Mouse (Mus musculus) forebrain, embryonic 12.5 days (tissue): ENCODE measurements at regions not wholly inside any gene's neighbourhood (a gene's known extent, or its start where the extent isn't known, plus 50 kb on each side); places are given as distances from the start of the nearest gene placed in this dataset.

Experiments used
- ATAC-seq: fragments of 200-750 bp; cut with Nextera tagmentation; 2 replicates; pipeline ENCODE4 v1.8.0; 2017; ENCODE audit warnings: moderate TSS enrichment; ENCODE audit not compliant: low FRiP score
- H3K27ac ChIP-seq: fragments of 300-500 bp; sonication (generic); 2 replicates; pipeline ENCODE4 v1.5.1; 2016; ENCODE audit warnings: mild to moderate bottlenecking
- H3K27me3 ChIP-seq: fragments of 300-500 bp; sonication (generic); 2 replicates; pipeline ENCODE4 v1.6.1; 2016; ENCODE audit warnings: mild to moderate bottlenecking
- H3K36me3 ChIP-seq: fragments of 300-500 bp; sonication (generic); replicated peaks from 2 replicates; pipeline ENCODE4 v1.6.1; 2016; ENCODE audit warnings: mild to moderate bottlenecking
- H3K4me1 ChIP-seq: fragments of 300-500 bp; sonication (generic); 2 replicates; pipeline ENCODE4 v1.6.1; 2016
- H3K4me2 ChIP-seq: fragments of 300-500 bp; sonication (generic); 2 replicates; pipeline ENCODE4 v1.6.1; 2016; ENCODE audit warnings: mild to moderate bottlenecking, moderate library complexity
- H3K4me3 ChIP-seq: fragments of 300-500 bp; sonication (generic); replicated peaks from 2 replicates; pipeline ENCODE4 v1.5.1; 2016; ENCODE audit warnings: mild to moderate bottlenecking
- H3K9ac ChIP-seq: fragments of 300-500 bp; sonication (generic); 2 replicates; pipeline ENCODE4 v1.6.1; 2016; ENCODE audit warnings: mild to moderate bottlenecking
- H3K9me3 ChIP-seq: fragments of 300-500 bp; sonication (generic); 2 replicates; pipeline ENCODE4 v1.6.1; 2016
- WGBS: fragments of 180-500 bp; shearing (Covaris S2); methylation state at CpG from one replicate; pipeline ENCODE4 v1.1.7; 2016; 5-methylcytosine and 5-hydroxymethylcytosine counted together

- Histone ChIP-seq H3K27me3 (no peaks in the 10 kb centered on the region), H3K9ac (no peak overlapping the region), H3K4me3 (no peak overlapping the region), H3K4me1 (peaks cover 9% of the 10 kb centered on the region; the same call in 1 of the 2 replicates), H3K9me3 (no peaks in the 10 kb centered on the region), H3K36me3 (no peaks in the 10 kb centered on the region), H3K4me2 (no peak overlapping the region), H3K27ac (no peak overlapping the region)
- ATAC-seq = no peak
Measured at GRCm38 (mm10) chr5:28568417-28568816, 101.4 kb upstream of the Shh start.

DNA sequence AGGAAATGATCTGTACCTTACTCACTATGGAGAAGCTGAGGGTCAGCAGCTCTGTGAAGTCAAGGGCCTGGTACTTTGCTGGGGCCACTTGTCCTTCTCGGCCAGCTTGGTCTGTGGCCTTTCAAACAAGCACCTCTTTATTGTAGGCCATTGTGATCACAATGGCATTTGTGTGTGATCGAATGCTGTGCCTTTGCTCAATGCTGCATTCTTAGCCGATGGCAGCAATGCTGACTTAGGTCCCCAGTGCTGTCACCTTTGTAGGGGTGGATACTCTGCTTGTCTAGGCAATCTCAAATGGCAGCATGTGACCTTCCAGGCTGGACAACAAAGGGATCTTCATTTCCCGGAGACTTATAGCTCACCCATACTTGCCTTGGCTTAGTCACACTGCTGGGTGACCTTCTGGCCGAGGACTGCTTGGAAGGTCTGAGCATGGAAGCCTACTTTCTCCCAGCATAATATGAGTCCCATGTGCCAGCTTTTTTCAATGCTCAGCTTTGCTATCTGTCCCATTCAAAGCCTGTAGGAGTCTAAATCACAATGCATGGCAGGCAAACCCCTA lies 100.4 kb upstream of the Shh start:
- Histone ChIP-seq H3K9me3 (no peaks in the 10 kb centered on the region), H3K27ac (no peak overlapping the region), H3K4me3 (no peak overlapping the region), H3K4me2 (no peak overlapping the region), H3K27me3 (no peaks in the 10 kb centered on the region), H3K36me3 (no peaks in the 10 kb centered on the region), H3K9ac (no peak overlapping the region), H3K4me1 (peaks cover 11% of the 10 kb centered on the region; the same call in 1 of the 2 replicates)
- WGBS = 66% methylated on average over 5 of the region's 5 CpGs
- ATAC-seq = no peak

DNA sequence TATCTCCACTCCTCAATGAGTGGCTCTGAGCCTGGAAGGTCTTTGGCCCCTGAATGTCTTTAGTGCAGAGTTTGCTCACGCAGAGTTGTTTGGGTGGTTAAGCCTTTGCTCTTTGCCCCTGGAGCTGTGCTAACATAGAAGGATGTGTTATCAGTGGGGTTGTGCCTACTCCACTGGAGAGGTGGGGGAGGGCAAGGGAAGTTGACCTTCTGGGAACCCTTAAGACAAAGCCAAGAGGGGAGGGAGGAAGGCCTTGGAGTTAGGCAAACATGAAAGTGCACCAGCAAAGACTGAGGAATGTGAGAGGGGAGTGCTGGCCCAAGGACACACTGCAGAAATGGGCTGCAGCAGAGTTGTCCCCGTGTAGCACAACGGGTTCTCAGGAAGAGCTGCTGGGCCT lies 96.3 kb upstream of the Shh start:
- H3K27ac ChIP-seq = no peak overlapping the region
- no peaks in the 10 kb centered on the region for H3K9me3 ChIP-seq
- H3K4me3 ChIP-seq = no peak overlapping the region
- no peak overlapping the region for H3K9ac ChIP-seq
- no peak overlapping the region for H3K4me2 ChIP-seq
- WGBS = 17% methylated on average over 3 of the region's 3 CpGs
- no peak for ATAC-seq
- no peaks in the 10 kb centered on the region for H3K36me3 ChIP-seq
- H3K27me3 ChIP-seq = no peaks in the 10 kb centered on the region
- H3K4me1 ChIP-seq = peaks cover 7% of the 10 kb centered on the region; the same call in 1 of the 2 replicates

DNA sequence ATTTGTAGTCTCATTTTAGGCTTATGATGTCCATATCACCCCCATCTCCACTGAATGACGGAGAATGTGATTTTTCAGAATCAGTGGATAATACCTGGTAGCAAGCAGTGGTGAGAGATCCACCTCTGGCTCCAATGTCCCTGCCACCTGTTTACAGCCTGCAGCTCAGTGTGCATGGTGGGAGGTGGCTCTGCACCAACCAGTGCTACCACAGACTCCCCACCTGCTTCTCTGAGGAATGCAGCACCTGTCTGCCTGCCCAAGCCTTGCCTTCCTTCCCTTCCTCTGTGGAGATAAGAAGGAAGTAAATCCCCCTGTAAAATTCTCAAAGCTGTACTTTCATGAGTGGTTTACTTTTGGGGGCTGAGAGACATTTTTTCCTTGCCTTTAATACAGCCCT lies 95.9 kb upstream of the Shh start:
- Histone ChIP-seq H3K36me3 (no peaks in the 10 kb centered on the region), H3K9me3 (no peaks in the 10 kb centered on the region), H3K27ac (no peak overlapping the region), H3K4me1 (peaks cover 3% of the 10 kb centered on the region; the same call in 1 of the 2 replicates), H3K4me2 (no peak overlapping the region), H3K4me3 (no peak overlapping the region), H3K9ac (no peak overlapping the region), H3K27me3 (no peaks in the 10 kb centered on the region)
- 70% methylated on average over 1 of the region's 1 CpGs for WGBS
- ATAC-seq = no peak

DNA sequence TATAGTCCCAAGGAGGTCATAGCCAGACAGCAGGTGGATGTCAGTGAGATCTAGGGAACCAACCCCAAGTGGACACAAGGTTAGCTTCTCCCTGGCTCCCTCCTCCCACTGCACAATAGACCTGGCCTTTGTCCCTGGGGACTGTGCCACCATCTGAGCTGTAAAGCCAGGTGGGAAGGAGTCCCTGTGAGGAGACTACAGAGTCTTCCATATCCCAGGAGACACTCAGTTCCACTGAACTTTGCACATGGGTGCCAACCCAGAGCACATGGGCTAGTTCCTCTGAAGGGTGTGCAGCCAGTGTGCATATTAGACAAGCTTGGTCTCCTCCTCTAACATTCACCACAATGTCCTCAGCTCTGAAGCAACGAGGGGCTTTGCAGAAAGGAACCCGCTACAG lies 86.5 kb upstream of the Shh start:
- 85% methylated on average over 2 of the region's 2 CpGs for WGBS
- Histone ChIP-seq H3K9ac (no peak overlapping the region), H3K27ac (no peak overlapping the region)

GRCm38 (mm10) chr5:28530202-28530855 lies 63.3 kb upstream of the Shh start:
- H3K9me3 ChIP-seq = no peaks in the 10 kb centered on the region
- no peak overlapping the region for H3K4me3 ChIP-seq
- WGBS = 42% methylated on average over 6 of the region's 6 CpGs
- H3K27ac ChIP-seq = no peak overlapping the region
- no peak for ATAC-seq
- no peak overlapping the region for H3K4me2 ChIP-seq
- no peaks in the 10 kb centered on the region for H3K36me3 ChIP-seq
- no peak overlapping the region for H3K9ac ChIP-seq
- H3K4me1 ChIP-seq = peaks cover 4% of the 10 kb centered on the region; the same call in 1 of the 2 replicates
- no peaks in the 10 kb centered on the region for H3K27me3 ChIP-seq

More for the DNA sequence above, 86.5 kb upstream of the Shh start:
- no peak for ATAC-seq
- H3K36me3 ChIP-seq = no peaks in the 10 kb centered on the region
- H3K4me2 ChIP-seq = no peak overlapping the region
- no peaks in the 10 kb centered on the region for H3K9me3 ChIP-seq
- no peak overlapping the region for H3K4me3 ChIP-seq
- no peaks in the 10 kb centered on the region for H3K4me1 ChIP-seq
- no peaks in the 10 kb centered on the region for H3K27me3 ChIP-seq

DNA sequence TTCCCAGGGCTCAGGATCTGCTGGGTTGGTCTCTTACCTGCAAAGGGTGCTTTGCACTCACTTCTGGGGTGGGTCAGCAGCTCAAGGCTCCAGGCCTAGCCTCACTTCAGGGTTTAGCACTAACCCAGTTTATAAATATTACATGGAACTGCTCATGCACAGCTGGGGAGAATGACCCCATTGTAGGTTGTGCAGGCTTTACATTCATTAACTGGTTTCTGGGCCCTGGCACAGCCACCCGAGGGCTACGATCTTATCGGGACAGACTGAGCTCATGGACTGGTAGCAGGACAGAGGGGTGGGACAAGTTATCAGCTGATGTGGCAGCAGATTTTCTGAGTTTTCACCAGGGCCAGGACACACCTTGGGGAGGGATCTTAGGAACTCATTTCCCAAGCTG lies 59.4 kb upstream of the Shh start:
- no peak overlapping the region for H3K4me3 ChIP-seq
- no peak for ATAC-seq
- H3K9me3 ChIP-seq = no peaks in the 10 kb centered on the region
- H3K4me1 ChIP-seq = peaks cover 4% of the 10 kb centered on the region; the same call in 1 of the 2 replicates
- H3K9ac ChIP-seq = no peak overlapping the region
- H3K27me3 ChIP-seq = no peaks in the 10 kb centered on the region
- no peak overlapping the region for H3K4me2 ChIP-seq
- WGBS = 72% methylated on average over 3 of the region's 3 CpGs
- H3K27ac ChIP-seq = no peak overlapping the region
- H3K36me3 ChIP-seq = no peaks in the 10 kb centered on the region

GRCm38 (mm10) chr5:28520800-28521707 lies 54.0 kb upstream of the Shh start:
- no peaks in the 10 kb centered on the region for H3K9me3 ChIP-seq
- 48% methylated on average over 9 of the region's 9 CpGs for WGBS
- ATAC-seq = no peak

GRCm38 (mm10) chr5:28519059-28519543 lies 52.0 kb upstream of the Shh start:
- WGBS = 90% methylated on average over 3 of the region's 3 CpGs
- H3K4me3 ChIP-seq = no peak overlapping the region

More at GRCm38 (mm10) chr5:28520800-28521707, 54.0 kb upstream of the Shh start:
- no peak overlapping the region for H3K4me2 ChIP-seq
- H3K4me3 ChIP-seq = no peak overlapping the region
- no peak overlapping the region for H3K27ac ChIP-seq
- H3K9ac ChIP-seq = no peak overlapping the region
- no peaks in the 10 kb centered on the region for H3K36me3 ChIP-seq
- H3K27me3 ChIP-seq = no peaks in the 10 kb centered on the region
- peaks cover 6% of the 10 kb centered on the region for H3K4me1 ChIP-seq

More at GRCm38 (mm10) chr5:28519059-28519543, 52.0 kb upstream of the Shh start:
- H3K9me3 ChIP-seq = no peaks in the 10 kb centered on the region
- peaks cover 6% of the 10 kb centered on the region; the same call in 1 of the 2 replicates for H3K4me1 ChIP-seq
- H3K36me3 ChIP-seq = no peaks in the 10 kb centered on the region
- no peak overlapping the region for H3K4me2 ChIP-seq
- H3K9ac ChIP-seq = no peak overlapping the region
- ATAC-seq = no peak
- no peak overlapping the region for H3K27ac ChIP-seq
- no peaks in the 10 kb centered on the region for H3K27me3 ChIP-seq
